Mouse (Mus musculus): Measurements from ENCODE around the gene Pgm3. TPM values are rescaled to one million over a fixed set of nuclear protein-coding genes. Genes with fewer than 3 reads are reported as not detected.

The Pgm3 gene
- polyA plus RNA-seq, 1 experiment from 2014 or later: 39.4 TPM

Other genes with a start within 250 kb of the Pgm3 start
- gene Ube2cbp, start 106.9 kb downstream of the Pgm3 start, polyA plus RNA-seq (2014; fragmentation: Nextera tagmentation; extraction: Ambion mirVana): 6.9 and 8.3 TPM in 2 replicates
- gene Dop1a, start 104.7 kb downstream of the Pgm3 start, polyA plus RNA-seq (2014; fragmentation: Nextera tagmentation; extraction: Ambion mirVana): 16.5 and 16.9 TPM in 2 replicates
- 2.7 and 3.6 TPM in 2 replicates for gene Rwdd2a, start 149 bp upstream of the Pgm3 start, polyA plus RNA-seq (2014; fragmentation: Nextera tagmentation; extraction: Ambion mirVana)
- 15.8 and 18.2 TPM in 2 replicates for gene Me1, start 124.1 kb upstream of the Pgm3 start, polyA plus RNA-seq (2014; fragmentation: Nextera tagmentation; extraction: Ambion mirVana)
- gene Prss35, start 171.8 kb upstream of the Pgm3 start, polyA plus RNA-seq (2014; fragmentation: Nextera tagmentation; extraction: Ambion mirVana): 1.9 TPM in 2 replicates